Mouse (Mus musculus) heart, embryonic 10.5 days (tissue): Measurements from ENCODE around the gene Gys2. TPM values are rescaled to one million over a fixed set of nuclear protein-coding genes. Genes with fewer than 3 reads are reported as not detected.
"Not testable (repeated sequence)": the region's sequence is repeated elsewhere in the genome, so short reads cannot be mapped to it uniquely, and the experiment has no call there.

Experiments
- DNase-seq: peaks from one replicate; pipeline ENCODE4 v3.0.0-alpha.2; 2017; ENCODE audit warnings: low spot score
- H3K27ac ChIP-seq: fragments of 300-500 bp; sonication (generic); 2 replicates; pipeline ENCODE4 v1.5.1; 2016; ENCODE audit warnings: mild to moderate bottlenecking
- H3K27me3 ChIP-seq: fragments of 300-500 bp; sonication (generic); 2 replicates; pipeline ENCODE4 v1.6.1; 2016; ENCODE audit warnings: mild to moderate bottlenecking; ENCODE audit not compliant: poor library complexity, insufficient read depth, severe bottlenecking
- H3K36me3 ChIP-seq: fragments of 300-500 bp; sonication (generic); 2 replicates; pipeline ENCODE4 v1.6.1; 2016; ENCODE audit warnings: mild to moderate bottlenecking, moderate library complexity
- H3K4me1 ChIP-seq: fragments of 300-500 bp; sonication (generic); 2 replicates; pipeline ENCODE4 v1.6.1; 2016; ENCODE audit warnings: mild to moderate bottlenecking
- H3K4me3 ChIP-seq: fragments of 300-500 bp; sonication (generic); 2 replicates; pipeline ENCODE4 v1.5.1; 2016; ENCODE audit warnings: mild to moderate bottlenecking, moderate library complexity
- H3K9me3 ChIP-seq: fragments of 300-500 bp; sonication (generic); 2 replicates; pipeline ENCODE4 v1.6.1; 2016; ENCODE audit warnings: mild to moderate bottlenecking, moderate library complexity
- WGBS: fragments of 180-500 bp; shearing (Covaris S2); methylation state at CpG from one replicate; pipeline ENCODE4 v1.1.7; 2016; 5-methylcytosine and 5-hydroxymethylcytosine counted together
- polyA plus RNA-seq: library from polyadenylated mRNA; unstranded; fragments of >200 nt; fragmentation: Nextera tagmentation; extraction: Ambion mirVana; gene quantifications from 2 replicates; pipeline ENCODE4 v1.2.1, GENCODE M21; 2016

Gene Gys2
- polyA plus RNA-seq, 1 experiment from 2014 or later: 1.4 TPM

- no peak for DNase-seq
- 90% methylated on average over 10 of the region's 10 CpGs for WGBS
- H3K9me3 ChIP-seq: no peaks in the 10 kb centered on the region
- peaks cover 68% of the 10 kb centered on the region for H3K36me3 ChIP-seq
- no peak overlapping the region for H3K27ac ChIP-seq
- H3K27me3 ChIP-seq: no peaks in the 10 kb centered on the region
- no peak overlapping the region for H3K4me3 ChIP-seq
- peaks cover 19% of the 10 kb centered on the region for H3K4me1 ChIP-seq
Measured at GRCm38 (mm10) chr6:142502519-142503125, 29.7 kb upstream of the Gys2 start.

- not testable (repeated sequence) for DNase-seq, H3K27me3 ChIP-seq, H3K4me3 ChIP-seq, H3K27ac ChIP-seq, H3K4me1 ChIP-seq, H3K9me3 ChIP-seq
- WGBS: 96% methylated on average over 6 of the region's 6 CpGs
- peaks cover 94% of the 10 kb centered on the region for H3K36me3 ChIP-seq
Measured at GRCm38 (mm10) chr6:142490114-142490513, 17.2 kb upstream of the Gys2 start.

- Histone ChIP-seq H3K36me3 (peaks cover 75% of the 10 kb centered on the region), H3K27ac (no peak overlapping the region), H3K9me3 (no peaks in the 10 kb centered on the region), H3K27me3 (no peaks in the 10 kb centered on the region), H3K4me1 (no peaks in the 10 kb centered on the region), H3K4me3 (no peak overlapping the region)
- WGBS: 92% methylated on average over 9 of the region's 9 CpGs
- no peak for DNase-seq
Measured at GRCm38 (mm10) chr6:142487638-142488037, 14.7 kb upstream of the Gys2 start.

GRCm38 (mm10) chr6:142485478-142486123 is 12.7 kb upstream of the Gys2 start:
- no peaks in the 10 kb centered on the region for H3K4me1 ChIP-seq
- WGBS: 86% methylated on average over 4 of the region's 4 CpGs

DNA sequence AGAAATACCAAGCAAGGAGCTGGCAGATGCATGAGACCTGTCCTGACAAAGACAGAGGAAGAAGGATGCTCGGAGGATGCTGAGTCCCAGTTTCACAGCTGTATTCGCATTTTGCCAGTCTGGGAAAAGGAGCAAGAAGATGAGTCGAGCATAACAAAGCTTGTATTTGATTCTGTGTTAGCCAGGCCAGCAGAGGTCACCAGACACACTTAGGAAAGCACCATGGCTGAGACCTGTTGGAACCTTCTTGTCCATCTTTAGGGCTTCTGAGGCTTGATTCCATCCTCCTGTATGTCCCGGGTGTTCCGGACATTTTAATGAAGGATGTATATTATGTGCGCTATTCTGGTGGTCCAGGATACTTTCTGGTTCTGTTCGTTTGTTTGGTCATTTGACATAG is 4.3 kb upstream of the Gys2 start:
- no peak overlapping the region for H3K27ac ChIP-seq

More at GRCm38 (mm10) chr6:142485478-142486123, 12.7 kb upstream of the Gys2 start:
- Histone ChIP-seq H3K27me3 (no peaks in the 10 kb centered on the region), H3K4me3 (no peak overlapping the region), H3K36me3 (peaks cover 56% of the 10 kb centered on the region), H3K27ac (no peak overlapping the region), H3K9me3 (no peaks in the 10 kb centered on the region)
- DNase-seq: no peak

GRCm38 (mm10) chr6:142471141-142471540 is 1.8 kb downstream of the Gys2 start:
- H3K27ac ChIP-seq: no peak overlapping the region
- no peaks in the 10 kb centered on the region for H3K9me3 ChIP-seq
- no peak for DNase-seq
- H3K4me1 ChIP-seq: no peaks in the 10 kb centered on the region
- no peaks in the 10 kb centered on the region for H3K36me3 ChIP-seq
- 82% methylated on average over 8 of the region's 8 CpGs for WGBS
- no peaks in the 10 kb centered on the region for H3K27me3 ChIP-seq
- no peak overlapping the region for H3K4me3 ChIP-seq

More for the DNA sequence above, 4.3 kb upstream of the Gys2 start:
- no peaks in the 10 kb centered on the region for H3K36me3 ChIP-seq
- WGBS: 71% methylated on average over 7 of the region's 7 CpGs
- no peaks in the 10 kb centered on the region for H3K9me3 ChIP-seq
- DNase-seq: no peak
- H3K4me1 ChIP-seq: no peaks in the 10 kb centered on the region
- H3K4me3 ChIP-seq: no peak overlapping the region
- H3K27me3 ChIP-seq: no peaks in the 10 kb centered on the region

- 53% methylated on average over 4 of the region's 4 CpGs for WGBS
- H3K27me3 ChIP-seq: no peaks in the 10 kb centered on the region
- H3K4me1 ChIP-seq: no peaks in the 10 kb centered on the region
- H3K9me3 ChIP-seq: no peaks in the 10 kb centered on the region
- no peak overlapping the region for H3K27ac ChIP-seq
- no peaks in the 10 kb centered on the region for H3K36me3 ChIP-seq
- no peak for DNase-seq
- H3K4me3 ChIP-seq: no peak overlapping the region
Measured at GRCm38 (mm10) chr6:142469602-142470001, 3.3 kb downstream of the Gys2 start.

DNA sequence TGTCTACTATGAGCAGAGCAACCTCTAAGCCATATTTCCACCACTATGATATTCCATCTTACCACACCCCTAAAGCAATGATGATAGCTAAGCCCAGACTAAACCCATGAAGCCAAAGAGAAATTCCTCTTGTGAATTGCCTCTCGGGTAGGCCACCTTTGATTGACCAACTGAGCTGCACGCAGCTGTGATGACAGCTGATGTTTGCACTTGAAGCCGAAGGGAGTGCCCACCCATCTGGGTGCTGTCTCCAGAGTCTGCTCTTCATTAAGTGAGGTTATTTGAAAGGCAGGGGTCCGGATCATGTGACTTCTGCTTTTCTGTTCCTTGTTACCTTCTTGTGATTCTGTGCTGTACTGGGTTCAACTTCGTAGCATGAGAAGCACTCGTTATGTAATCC is 10.7 kb downstream of the Gys2 start:
- DNase-seq: no peak
- Histone ChIP-seq H3K4me3 (no peak overlapping the region), H3K27me3 (no peaks in the 10 kb centered on the region), H3K27ac (no peak overlapping the region), H3K4me1 (no peaks in the 10 kb centered on the region), H3K9me3 (no peaks in the 10 kb centered on the region), H3K36me3 (no peaks in the 10 kb centered on the region)
- WGBS: 71% methylated on average over 6 of the region's 6 CpGs

GRCm38 (mm10) chr6:142459017-142459678 is 13.8 kb downstream of the Gys2 start:
- Histone ChIP-seq H3K9me3 (no peaks in the 10 kb centered on the region), H3K4me1 (no peaks in the 10 kb centered on the region), H3K27me3 (no peaks in the 10 kb centered on the region), H3K4me3 (no peak overlapping the region), H3K27ac (no peak overlapping the region), H3K36me3 (no peaks in the 10 kb centered on the region)
- DNase-seq: no peak
- 74% methylated on average over 14 of the region's 14 CpGs for WGBS

GRCm38 (mm10) chr6:142458010-142458409 is 14.9 kb downstream of the Gys2 start:
- no peaks in the 10 kb centered on the region for H3K36me3 ChIP-seq
- no peak overlapping the region for H3K27ac ChIP-seq
- DNase-seq: no peak
- H3K4me1 ChIP-seq: no peaks in the 10 kb centered on the region
- no peak overlapping the region for H3K4me3 ChIP-seq
- no peaks in the 10 kb centered on the region for H3K9me3 ChIP-seq
- no peaks in the 10 kb centered on the region for H3K27me3 ChIP-seq
- WGBS: 72% methylated on average over 7 of the region's 7 CpGs

GRCm38 (mm10) chr6:142455314-142455996 is 17.5 kb downstream of the Gys2 start:
- H3K4me1 ChIP-seq: no peaks in the 10 kb centered on the region
- H3K27ac ChIP-seq: no peak overlapping the region
- H3K9me3 ChIP-seq: no peaks in the 10 kb centered on the region
- no peaks in the 10 kb centered on the region for H3K36me3 ChIP-seq
- 55% methylated on average over 7 of the region's 7 CpGs for WGBS
- H3K4me3 ChIP-seq: no peak overlapping the region
- H3K27me3 ChIP-seq: no peaks in the 10 kb centered on the region
- DNase-seq: no peak

DNA sequence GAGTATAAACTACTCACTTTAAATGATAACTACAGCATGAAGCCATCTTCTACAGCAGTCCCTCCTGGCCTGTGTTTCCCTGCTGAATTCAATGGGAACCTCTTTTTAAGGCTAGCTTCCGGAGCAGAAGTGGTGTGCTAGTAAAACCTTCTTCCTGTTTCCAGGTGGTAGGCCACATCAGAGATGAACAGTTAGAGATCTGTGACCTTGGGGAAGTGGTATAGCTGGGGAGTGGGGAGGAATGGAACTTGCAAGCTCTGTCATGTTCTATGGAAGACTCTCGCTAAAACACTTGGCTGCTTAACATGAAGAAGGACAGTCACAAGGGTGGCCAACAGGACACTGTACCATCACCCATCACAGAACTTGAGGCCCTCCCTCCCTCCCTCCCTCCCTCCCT is 19.6 kb downstream of the Gys2 start:
- H3K4me1 ChIP-seq: no peaks in the 10 kb centered on the region
- WGBS: 76% methylated on average over 2 of the region's 2 CpGs
- H3K4me3 ChIP-seq: no peak overlapping the region
- DNase-seq: no peak
- no peaks in the 10 kb centered on the region for H3K9me3 ChIP-seq
- no peaks in the 10 kb centered on the region for H3K27me3 ChIP-seq
- no peaks in the 10 kb centered on the region for H3K36me3 ChIP-seq
- no peak overlapping the region for H3K27ac ChIP-seq

DNA sequence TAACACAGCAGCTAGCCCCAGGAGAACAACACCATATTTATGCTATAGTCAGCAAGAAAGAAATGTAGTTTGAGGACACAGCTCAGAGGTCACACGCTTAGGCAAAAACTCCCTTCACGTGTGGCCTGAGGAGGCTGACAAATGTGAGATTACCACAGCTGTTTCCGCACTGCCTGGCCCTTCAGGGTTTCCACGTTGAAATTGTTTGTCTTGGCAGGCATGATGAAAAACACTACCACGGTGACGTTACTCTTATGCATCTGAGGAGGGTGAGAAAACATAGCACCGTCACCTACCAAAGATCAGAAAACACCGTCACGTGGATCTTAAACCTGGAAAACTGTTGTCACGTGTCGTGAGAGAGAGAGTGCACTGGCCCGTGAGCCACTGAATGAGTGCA is 21.5 kb downstream of the Gys2 start:
- Histone ChIP-seq H3K27ac (no peak overlapping the region), H3K36me3 (no peaks in the 10 kb centered on the region), H3K4me1 (no peaks in the 10 kb centered on the region), H3K4me3 (no peak overlapping the region), H3K27me3 (no peaks in the 10 kb centered on the region), H3K9me3 (no peaks in the 10 kb centered on the region)
- DNase-seq: no peak
- 77% methylated on average over 12 of the region's 12 CpGs for WGBS
